Mouse (Mus musculus): Measurements from ENCODE around the gene Stx6.

Gene Stx6

GRCm38 (mm10) chr1:155158141-155158969, at the start of gene Stx6:
Stx6 (plus strand) TSS chr1:155158715.
- DNase-seq (ENCODE audit: low spot score): peak; percentile 98

GRCm38 (mm10) chr1:155109387-155110350, 48.8 kb upstream of the Stx6 start:
- no peak for DNase-seq (ENCODE audit: low spot score)

- no peak for DNase-seq (ENCODE audit: low spot score)
These were observed 47.0 kb upstream of the Stx6 start for GRCm38 (mm10) chr1:155111491-155111890.

GRCm38 (mm10) chr1:155112118-155112517, 46.4 kb upstream of the Stx6 start:
- no peak for DNase-seq (ENCODE audit: low spot score)

GRCm38 (mm10) chr1:155112875-155113274, 45.6 kb upstream of the Stx6 start:
- DNase-seq (ENCODE audit: low spot score): no peak

- DNase-seq (ENCODE audit: low spot score): no peak
These were observed 44.6 kb upstream of the Stx6 start for GRCm38 (mm10) chr1:155113946-155114345.

GRCm38 (mm10) chr1:155119719-155120118, 38.8 kb upstream of the Stx6 start:
- no peak for DNase-seq (ENCODE audit: low spot score)

- no peak for DNase-seq (ENCODE audit: low spot score)
These were observed 36.3 kb upstream of the Stx6 start for GRCm38 (mm10) chr1:155121977-155122939.

- no peak for DNase-seq (ENCODE audit: low spot score)
These were observed 34.1 kb upstream of the Stx6 start for GRCm38 (mm10) chr1:155124397-155124796.

- no peak for DNase-seq (ENCODE audit: low spot score)
These were observed 31.8 kb upstream of the Stx6 start for GRCm38 (mm10) chr1:155126716-155127115.

- no peak for DNase-seq (ENCODE audit: low spot score)
These were observed 31.0 kb upstream of the Stx6 start for GRCm38 (mm10) chr1:155127429-155127934.

- DNase-seq (ENCODE audit: low spot score): no peak
These were observed 23.6 kb upstream of the Stx6 start for GRCm38 (mm10) chr1:155134866-155135265.

- DNase-seq (ENCODE audit: low spot score): no peak
These were observed 19.7 kb upstream of the Stx6 start for GRCm38 (mm10) chr1:155138795-155139194.

GRCm38 (mm10) chr1:155140076-155140475, 18.4 kb upstream of the Stx6 start:
- peak; percentile 40 for DNase-seq (ENCODE audit: low spot score)

GRCm38 (mm10) chr1:155145620-155146019, 12.9 kb upstream of the Stx6 start:
- DNase-seq (ENCODE audit: low spot score): peak; percentile 10

- no peak for DNase-seq (ENCODE audit: low spot score)
These were observed 11.9 kb upstream of the Stx6 start, which contains the start of gene Mr1 for GRCm38 (mm10) chr1:155146572-155146980. Mr1 (minus strand) TSS chr1:155146814.

GRCm38 (mm10) chr1:155147228-155147627, 11.3 kb upstream of the Stx6 start:
- DNase-seq (ENCODE audit: low spot score): no peak

- DNase-seq (ENCODE audit: low spot score): no peak
These were observed 9.1 kb upstream of the Stx6 start for GRCm38 (mm10) chr1:155149403-155149802.

GRCm38 (mm10) chr1:155150821-155151220, 7.7 kb upstream of the Stx6 start:
- DNase-seq (ENCODE audit: low spot score): no peak

- no peak for DNase-seq (ENCODE audit: low spot score)
These were observed 4.6 kb upstream of the Stx6 start for GRCm38 (mm10) chr1:155153906-155154305.

GRCm38 (mm10) chr1:155158970-155159484, 512 bp downstream of the Stx6 start:
- no peak for DNase-seq (ENCODE audit: low spot score)

Data from yolk sac, embryonic 10.5 days (tissue).